Mouse (Mus musculus) ES-CJ7 (cell line): Measurements from ENCODE around the gene Vmn2r3.
"Not testable (repeated sequence)": the region's sequence is repeated elsewhere in the genome, so short reads cannot be mapped to it uniquely, and the experiment has no call there.

Source experiments
- DNase-seq: peaks from one replicate; pipeline ENCODE4 v3.0.0; 2011; ENCODE audit warnings: low read depth, low spot score

Gene Vmn2r3

DNA sequence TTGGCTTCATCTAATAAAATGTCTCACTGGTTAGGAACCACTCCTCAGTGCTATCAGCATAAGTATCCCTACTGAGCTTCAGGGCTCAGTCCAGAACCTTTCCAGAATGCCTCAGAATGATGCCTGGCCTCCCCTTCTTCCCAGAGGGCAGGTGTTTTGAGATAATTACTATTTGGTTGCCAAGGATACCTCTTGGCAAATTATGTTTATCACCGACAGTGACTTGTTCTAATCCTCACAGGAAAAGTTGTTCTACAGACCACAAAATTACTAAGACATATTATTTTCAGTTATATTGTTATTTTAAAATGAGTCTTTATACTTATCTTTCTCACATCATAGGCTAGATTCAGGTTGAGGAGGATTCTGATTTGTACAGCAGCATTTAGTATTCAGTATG lies at the start of gene Vmn2r3:
Gene Vmn2r3 (minus strand): TSS at position 101 of the 400 bp plus-strand sequence.
- no peak for DNase-seq

DNA sequence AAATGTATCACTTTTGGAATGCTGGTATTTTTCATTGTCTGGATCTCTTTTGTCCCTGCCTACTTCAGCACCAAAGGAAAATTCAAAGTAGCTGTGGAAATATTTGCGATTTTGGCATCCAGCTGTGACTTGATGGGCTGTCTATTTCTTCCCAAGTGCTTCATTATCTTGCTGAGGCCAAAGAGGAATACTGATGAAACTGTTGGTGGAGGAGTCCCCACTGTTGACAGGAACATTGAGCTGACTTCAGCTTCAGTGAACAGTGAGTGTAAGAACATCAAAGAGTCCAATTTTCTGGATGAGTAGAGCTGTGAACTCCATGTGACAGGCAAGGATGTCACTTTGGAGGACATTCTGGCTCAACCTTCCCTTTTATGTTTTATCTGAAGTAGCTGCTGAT lies 43.0 kb upstream of the Vmn2r3 start:
- no peak for DNase-seq

DNA sequence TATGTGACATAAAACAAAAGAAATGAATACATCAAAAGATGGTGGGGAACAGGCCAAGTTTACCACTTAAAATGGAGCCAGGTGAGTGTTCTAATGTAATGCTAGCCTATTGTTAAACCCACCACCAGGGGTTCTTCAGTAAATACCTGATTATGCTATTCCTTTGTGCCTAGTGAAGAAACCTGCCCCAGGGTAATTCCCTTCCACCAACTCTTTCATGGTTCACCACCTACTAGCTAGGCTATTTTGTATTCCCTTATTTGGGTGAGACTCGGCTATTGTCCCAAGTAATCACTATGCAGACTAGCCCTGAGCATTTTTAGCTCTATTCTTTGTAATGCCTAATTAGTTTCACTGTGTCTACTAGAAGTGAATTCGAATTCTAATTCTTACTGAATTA lies 32.3 kb upstream of the Vmn2r3 start:
- DNase-seq: peak; percentile 97

DNA sequence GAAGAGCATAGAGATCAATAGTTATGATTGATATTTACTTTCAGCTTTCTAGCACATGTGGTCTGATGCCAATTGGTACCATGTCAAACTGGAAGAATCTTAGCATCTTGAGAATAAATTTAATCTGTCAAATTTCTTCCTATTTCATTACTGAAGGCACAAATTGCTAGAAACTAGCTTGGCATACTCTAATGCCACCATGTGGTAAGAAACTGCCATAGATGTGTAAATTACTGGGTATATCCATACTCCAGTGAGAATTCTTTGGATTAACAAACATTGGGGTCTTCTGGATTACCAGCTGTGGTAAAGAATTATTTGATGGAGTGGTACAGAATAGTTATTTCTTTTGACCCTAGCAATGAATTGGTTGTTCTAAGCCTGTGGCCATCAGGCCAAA lies 17.3 kb upstream of the Vmn2r3 start:
- DNase-seq: no peak

DNA sequence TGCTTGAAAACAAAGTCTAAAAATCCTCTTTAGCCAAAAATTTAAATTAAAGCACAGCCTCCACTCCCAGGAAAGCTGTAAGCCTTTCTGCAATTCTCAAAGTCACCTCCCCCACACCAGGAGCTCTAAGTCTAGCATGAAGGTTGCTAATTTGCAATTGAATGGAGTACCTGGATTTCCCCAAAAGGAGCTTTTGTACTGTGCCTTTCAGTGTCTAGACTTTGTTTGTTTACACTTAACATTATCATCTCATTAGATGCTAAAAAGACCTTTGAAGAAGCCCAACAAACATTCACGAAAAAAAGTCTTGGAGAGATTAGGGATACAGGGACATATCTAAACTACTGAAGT lies 23.8 kb downstream of the Vmn2r3 start:
- peak; percentile 90 for DNase-seq

DNA sequence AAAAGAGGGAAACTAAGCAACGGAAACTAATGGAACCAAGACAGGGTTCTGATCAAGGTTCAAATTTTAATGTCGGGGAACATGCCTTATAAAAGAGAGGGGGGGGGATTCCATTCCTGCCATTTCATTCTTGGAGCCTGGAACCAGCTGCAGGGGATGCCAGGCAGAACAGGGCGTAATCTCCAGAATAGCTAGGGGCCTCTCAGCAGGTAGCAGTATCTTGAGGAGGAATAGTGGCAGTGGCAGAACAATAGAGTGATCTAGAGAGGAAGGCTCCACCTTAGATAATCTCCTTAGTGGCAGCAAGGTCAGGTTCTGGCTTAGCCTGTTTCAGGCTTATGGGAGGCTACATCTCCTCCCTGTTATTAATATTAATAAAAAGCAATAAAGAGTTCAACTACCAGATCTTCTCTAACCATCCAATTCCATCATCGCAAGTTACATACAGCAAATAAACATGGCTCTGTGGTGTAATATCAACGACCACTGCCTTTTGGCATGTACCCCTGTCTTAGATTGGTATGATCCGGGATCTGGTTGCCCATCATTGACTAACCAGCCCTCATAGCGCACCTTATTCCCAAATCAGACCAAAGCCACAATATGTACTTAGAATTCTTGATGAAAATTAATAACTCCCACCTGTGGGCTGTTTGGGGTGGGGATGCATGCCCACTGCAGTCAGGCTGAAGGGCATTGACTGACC lies 24.3 kb downstream of the Vmn2r3 start:
- DNase-seq: peak; percentile 87

DNA sequence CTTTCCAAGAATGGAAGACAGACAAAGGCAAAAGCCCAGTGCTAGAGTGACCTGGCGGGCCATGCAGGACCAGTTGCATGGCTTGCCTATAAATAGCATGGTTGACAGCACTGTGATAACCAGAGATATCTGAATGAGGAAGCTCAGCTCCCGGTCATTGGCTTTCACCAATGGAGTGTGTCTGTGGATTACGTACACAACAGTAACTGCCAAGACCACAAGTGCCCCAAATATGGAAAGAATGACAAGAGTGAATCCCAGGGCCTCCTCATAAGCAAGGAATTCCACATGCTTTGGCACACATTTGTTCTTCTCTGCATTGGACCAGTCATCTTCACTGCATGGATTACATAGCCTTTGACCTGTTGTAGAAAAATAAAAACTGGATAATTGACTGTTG lies 29.9 kb downstream of the Vmn2r3 start:
- DNase-seq: no peak

DNA sequence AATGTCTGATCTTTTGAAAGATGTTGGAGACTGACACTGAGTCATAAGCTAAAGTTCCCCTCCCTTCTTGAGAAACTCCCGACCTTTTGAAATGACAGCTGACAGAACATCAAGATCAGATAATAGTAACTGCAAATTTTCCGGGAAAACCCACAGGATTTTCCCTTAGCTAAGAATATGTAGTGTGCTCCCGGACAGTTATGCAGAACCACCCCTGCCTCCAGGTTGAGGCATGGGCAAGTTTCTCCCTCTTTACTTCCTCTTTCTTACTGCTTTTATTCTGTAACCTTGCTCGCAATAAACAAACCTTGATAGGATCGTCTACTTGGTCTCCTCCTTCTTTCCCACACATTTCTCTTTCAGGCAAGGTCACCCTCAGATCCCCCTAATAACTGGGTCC lies 37.9 kb downstream of the Vmn2r3 start:
- no peak for DNase-seq

DNA sequence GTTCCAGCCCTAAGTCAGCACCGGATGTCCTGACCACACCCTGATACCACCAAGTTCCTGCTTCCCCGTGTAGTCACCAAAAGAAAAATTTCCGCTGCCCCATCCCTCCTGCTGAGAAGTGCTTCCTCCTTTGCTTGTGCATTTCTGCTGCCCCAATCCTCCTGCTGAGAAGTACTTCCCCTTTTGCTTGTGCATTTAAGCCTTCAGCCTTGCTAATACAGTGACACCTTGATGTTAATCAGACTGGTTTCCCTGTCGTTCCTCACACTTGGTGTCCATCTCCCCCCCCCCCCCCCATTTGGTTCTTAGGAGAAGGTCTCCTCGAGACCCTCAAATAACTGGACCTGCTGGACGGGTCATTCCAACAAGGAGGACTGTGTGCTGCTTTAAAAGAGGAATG lies 39.0 kb downstream of the Vmn2r3 start:
- peak; percentile 21 for DNase-seq

DNA sequence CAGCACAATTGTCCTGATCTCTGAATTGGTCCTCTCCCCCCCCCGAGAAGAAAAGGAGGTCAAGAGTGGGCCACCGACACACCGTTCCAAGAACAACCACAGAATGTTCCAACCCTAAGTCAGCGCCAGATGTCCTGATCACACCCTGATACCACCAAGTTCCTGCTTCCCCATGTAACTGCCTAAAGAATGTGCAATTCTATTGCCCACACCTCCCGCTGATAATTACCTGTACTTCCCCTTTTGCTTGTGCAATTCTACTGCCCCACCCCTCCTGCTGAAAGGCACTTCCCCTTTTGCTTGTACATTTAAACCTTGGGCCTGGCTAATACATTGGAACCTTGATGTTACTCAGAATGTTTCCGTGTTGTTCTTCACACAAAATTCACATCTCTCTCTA lies 54.0 kb downstream of the Vmn2r3 start:
- not testable (repeated sequence) for DNase-seq

DNA sequence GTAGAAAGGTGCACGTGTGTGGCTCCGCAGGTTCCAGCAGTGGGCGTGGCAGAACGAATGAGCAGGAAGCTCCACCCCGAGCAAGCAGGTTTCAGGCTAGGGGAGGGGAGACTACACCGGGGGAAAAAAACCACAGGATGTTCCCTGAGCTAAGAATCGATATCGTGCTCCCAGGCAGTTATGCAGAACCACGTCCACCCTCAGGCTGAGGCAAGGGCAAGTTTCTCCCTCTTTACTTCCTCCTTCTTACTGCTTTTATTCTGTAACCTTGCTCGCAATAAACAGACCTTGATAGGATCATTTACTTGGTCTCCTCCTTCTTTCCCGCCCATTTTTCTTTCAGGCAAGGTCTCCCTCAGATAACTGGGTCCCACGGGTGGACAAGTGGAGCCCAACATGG lies 55.9 kb downstream of the Vmn2r3 start:
- not testable (repeated sequence) for DNase-seq

DNA sequence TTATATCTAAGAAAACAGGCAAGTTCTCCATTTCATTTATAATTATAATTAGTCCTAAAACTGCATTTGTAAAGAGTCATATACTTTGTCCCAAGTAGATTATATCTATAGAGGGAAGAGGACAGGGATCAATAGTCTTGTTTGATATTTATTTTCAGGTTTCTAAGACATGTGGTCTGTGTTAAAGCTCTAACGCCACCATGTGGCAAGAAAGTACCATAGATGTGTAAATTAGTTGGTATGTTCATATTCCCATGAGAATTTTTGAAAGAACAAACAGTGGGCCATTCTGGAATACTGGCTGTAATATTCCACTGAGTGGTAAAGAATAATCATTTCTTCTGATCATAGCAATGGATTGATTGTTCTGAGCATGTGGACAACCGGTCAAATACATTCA lies 62.3 kb downstream of the Vmn2r3 start:
- no peak for DNase-seq
